Mouse (Mus musculus): ENCODE measurements around the gene Haus3.

DNA sequence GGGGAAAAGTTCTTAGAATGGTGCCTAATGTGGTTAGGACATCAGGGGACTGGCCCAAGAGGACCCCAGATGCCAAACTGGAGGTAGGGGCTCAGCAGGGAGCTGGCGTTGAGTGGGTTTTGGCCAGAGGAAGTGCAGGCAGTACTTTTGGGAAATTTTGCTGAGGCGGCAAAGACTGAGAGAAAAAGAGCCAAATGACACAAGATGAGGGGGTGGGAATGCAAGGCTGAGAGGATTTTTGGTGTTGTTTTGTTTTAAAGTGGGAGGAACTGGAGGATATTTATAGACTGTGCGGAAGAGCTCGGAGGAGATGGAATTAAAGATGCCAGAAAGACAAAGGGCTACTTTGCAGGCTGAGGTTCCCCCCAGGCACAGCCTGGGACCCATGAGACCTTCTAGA lies 1.4 kb upstream of the Haus3 start:
- TF ChIP-seq ZC3H11A (IDR thresholded peaks at IDR 0.05; ENCODE audit: borderline replicate concordance, low read depth, low read length) (no peak), HCFC1 (IDR thresholded peaks at IDR 0.05; ENCODE audit: borderline replicate concordance, insufficient read depth, low read length) (no peak), CHD2 (IDR thresholded peaks at IDR 0.05; ENCODE audit: low read depth, low read length) (no peak), ZNF384 (IDR thresholded peaks at IDR 0.05; ENCODE audit: low read depth, low read length) (no peak), MAFK (IDR thresholded peaks at IDR 0.05; ENCODE audit: insufficient read depth, low read depth, low read length) (peak; percentile 75; the same call in 1 of the 2 replicates)
